Mouse (Mus musculus) regulatory T cell (primary cell): ENCODE measurements around the gene Sec16b.

Experiments used
- in situ Hi-C: fragments of 300-600 bp; cut with MboI, MseI; formaldehyde crosslinking; loops from one replicate; pipeline ENCODE4 v1.15.1; 2025; ENCODE audit warnings: high pct_unique_total_duplicates

Gene Sec16b

DNA sequence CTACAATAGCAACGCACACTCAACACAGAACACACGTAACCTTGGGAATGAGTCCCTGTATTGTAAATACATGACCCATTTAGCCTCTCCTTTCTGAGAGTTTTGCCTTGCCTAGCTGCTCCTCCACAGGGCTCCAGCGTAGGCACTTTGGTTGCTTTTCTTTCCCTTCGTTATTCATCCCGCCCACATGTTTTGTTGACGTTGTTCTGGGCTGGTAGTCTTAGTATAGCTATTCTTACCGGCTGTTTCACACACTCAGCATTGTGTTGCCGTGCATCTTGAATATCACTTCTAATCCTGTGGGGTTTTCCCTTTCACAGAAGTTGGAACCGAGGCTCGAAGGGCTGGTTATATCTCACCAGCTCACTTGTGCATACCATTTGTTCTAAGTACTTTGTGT is 49.2 kb downstream of the Sec16b start:
- in situ Hi-C loops = loop anchor here (5.0 to 10.0 kb wide), 2 partner anchors 1397 to 1579 kb away; no protein-coding TSS in a partner anchor

DNA sequence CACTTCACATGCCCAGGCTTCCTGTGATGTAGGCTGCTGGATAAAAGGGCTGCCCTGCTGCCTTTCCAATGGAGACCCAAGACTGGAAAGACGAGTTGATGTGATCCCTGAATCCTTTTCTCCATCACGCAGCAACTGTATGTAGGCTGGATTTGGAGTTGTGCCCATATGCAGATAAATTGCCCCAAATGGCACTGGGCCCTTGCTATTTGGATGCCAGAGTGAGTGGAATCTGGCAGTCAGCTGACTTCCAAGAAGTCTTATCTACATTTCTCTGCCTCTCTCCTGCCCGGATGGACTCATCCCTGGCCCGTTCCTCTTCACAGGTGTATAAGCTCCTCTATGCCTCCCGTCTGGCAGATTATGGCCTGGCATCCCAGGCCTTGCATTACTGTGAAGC is 49.9 kb downstream of the Sec16b start:
- in situ Hi-C loops = loop anchor here (5.0 to 10.0 kb wide), 2 partner anchors 1396 to 1578 kb away; no protein-coding TSS in a partner anchor

DNA sequence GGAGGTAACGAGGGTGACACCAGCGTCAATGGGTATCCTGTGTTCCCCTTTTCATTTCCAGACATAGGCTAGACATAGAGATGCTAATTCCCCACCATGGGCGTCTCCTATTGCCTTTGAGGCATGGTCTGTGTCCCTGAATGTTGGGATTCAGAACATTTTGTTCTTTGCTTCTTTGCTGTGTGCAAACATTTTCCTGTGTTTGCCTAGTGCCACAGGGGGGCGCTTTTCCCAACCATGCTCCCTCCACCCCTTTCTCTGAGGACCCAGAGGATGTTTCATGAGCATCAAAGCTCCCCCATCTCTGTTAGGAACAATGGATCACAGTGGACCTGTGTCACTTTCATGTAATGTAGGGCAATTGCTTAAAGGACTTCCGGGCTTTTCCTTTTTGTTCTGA is 51.6 kb downstream of the Sec16b start:
- in situ Hi-C loops = loop anchor here (5.0 to 10.0 kb wide), 2 partner anchors 1394 to 1577 kb away; no protein-coding TSS in a partner anchor

DNA sequence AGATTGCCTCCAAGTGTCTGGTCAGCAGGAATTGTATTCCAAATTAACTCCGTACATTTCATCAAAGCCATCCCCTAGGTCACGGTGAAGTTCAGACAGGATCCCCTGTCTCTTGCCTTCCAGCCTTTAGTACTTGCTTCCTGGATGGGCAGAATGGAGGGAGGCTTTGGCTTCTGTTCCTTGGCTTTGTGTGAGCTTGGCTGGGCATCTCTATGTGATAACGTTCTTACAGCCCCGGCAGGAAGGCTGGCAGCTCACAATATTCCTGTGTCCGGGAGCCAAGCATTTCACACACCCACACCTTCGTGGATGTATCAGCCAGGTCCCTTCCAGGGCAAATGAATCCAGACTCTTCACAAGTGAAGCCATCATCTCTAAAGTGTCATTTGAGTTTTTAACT is 53.5 kb downstream of the Sec16b start:
- in situ Hi-C loops = loop anchor here (5.0 to 10.0 kb wide), 2 partner anchors 1392 to 1575 kb away; no protein-coding TSS in a partner anchor

DNA sequence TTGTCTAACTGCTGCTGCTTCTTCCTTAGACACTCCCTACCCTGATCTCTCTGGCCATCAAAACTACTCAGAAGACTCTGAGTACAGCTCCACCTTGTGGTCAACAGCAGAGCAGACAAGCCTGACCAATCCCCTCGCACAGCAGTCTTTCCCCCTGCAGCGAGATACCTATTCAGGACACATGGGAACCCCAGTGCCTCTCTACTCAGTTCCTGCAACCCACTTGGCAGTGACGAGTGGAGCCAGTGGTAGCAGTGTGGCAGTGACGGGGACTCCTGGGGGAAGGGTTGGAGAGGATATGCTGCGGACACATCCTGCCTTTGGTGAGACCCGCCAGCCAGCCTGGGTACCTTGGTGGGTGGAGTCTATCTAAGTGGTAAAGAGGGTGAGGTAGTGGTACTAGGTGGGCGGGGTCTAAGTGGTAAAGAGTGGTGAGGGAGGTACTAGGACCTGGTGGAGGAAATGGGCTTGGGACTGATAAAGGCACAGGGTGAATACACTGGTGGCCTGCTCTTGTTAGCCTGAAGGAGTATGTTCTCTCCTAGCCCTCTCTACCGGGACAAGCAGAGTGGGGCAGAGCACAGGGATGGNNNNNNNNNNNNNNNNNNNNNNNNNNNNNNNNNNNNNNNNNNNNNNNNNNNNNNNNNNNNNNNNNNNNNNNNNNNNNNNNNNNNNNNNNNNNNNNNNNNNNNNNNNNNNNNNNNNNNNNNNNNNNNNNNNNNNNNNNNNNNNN is 54.3 kb downstream of the Sec16b start:
- in situ Hi-C loops = no loop called here

DNA sequence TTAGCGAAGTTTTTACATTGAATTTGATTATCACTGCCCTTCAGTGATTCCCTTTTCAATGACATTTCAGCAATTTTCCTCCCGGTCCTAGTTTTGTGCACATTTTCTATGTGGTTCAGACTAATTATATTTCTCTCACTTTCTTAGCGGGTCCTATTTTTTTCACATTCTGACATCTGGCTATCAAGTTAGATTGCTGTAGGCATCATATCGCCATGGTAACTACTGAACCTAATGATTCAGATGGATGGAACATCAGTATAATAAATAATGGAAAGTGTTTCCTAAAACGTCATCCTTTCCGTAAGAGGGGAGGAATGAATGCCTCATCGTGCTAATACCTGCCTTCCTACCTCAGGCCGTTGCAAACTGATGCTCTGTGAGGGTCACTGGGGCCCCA is 61.3 kb downstream of the Sec16b start:
- in situ Hi-C loops = no loop called here

DNA sequence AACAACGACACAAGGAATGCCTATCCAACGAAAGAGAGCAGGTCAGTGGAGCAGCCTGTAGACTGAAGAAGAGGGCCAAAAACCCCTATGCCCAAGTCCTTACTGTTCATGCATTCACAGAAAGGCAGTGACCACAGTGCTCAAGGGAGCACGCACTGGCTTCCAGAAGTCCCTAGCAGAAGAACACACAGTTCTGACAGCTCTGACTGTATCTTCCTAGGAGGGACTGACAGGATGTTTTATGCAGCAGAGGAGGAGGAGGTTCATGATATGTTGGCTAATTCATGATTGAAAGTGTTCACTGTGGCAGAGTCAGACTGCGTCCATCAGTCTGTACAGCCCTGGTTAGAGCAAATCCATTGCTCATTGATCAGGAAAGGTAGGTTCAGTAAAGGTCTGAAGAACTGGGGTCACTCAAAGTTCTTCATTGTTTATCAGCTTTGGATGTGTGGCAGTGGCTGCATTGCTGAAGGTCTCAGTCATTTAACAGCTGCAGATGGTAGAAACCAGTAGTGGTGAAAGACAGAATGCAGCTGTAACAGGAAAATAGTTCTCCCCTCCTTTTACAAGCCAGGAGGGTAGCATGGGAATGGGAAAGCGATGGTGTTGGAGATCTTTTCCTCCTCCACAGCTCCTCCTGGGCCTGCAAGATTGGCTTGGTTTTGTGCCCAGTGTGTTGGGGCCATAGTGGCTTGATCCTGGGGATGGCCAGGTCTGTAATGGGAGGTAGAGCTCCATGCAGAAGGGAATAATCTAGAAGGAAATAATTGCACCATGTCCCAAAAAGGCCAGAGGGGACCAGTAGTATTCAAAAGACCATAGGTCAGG is 62.9 kb downstream of the Sec16b start:
- in situ Hi-C loops = no loop called here

DNA sequence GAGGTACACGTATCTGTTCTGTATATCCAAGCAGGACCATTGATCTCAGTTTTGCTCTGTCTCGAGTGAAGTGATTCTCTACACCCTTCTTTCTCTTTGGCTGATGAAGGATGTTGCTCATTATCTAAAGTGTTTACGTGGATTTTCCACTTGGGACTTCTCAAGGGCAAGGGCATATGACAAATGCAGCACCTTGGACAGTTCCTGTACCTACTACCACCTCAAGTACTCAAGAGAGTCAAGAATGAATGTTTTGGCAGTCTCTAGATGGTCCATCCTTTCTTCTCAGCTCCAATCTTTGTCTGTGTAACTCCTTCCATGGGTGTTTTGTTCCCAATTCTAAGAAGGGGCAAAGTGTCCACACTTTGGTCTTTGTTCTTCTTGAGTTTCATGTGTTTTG is 68.8 kb downstream of the Sec16b start:
- in situ Hi-C loops = no loop called here

DNA sequence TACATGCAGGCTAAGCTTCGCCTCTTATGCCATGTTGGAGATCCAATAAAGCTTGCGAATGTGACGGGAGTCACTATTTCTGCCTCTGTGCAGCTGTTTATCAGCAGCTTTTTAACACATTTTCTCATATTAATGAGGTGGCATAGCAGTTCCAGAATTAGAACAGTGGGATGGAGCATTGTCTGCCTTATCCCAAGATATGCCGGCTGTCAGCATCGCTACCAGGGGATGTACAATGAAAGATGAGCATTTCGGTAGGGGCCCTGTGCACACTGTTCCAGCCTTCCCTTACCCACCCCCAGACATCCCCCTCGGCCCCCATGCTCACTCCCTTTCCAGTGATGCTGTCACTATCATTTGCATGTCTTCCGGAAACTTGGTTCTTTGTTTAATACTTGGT is 71.8 kb downstream of the Sec16b start:
- in situ Hi-C loops = no loop called here

DNA sequence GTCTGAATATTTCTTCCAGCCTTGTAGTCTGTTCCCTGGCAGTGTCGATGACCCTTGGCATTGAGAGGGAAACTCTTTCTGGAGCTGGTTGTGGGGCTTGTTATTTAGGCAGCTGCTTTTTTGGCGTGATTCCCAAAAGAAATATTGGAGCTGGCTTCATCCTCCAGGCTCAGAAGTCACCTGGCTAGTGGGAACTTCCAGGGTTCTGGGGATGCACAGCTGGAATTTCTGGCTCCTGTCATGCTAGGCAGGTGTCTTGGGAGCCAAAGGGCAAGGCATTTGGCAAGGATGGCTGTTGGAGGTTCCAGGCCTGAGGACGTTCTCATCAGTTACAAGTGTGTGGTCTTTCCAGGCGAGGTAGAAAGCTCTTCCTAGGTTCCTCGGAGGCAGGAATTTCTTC is 80.0 kb downstream of the Sec16b start:
- in situ Hi-C loops = no loop called here

DNA sequence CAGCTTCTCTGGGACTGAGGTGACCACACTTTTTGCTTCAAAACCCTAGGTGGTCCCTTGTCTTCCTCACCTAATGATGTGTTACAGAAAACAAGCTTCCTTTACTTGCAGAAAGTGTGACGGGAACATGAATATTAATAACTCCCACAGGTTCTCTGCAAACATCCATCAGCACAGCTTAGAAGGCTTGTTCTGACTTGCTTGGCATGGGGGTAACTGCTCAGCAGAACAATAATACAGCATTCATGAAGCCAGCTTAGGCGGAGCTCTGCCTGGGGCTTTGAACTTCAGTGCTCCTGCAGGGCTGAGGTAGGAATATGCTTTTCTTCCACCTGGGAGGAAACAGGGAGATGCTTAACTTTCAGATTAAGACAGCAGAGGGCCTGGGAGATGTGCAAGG is 85.5 kb downstream of the Sec16b start:
- in situ Hi-C loops = no loop called here

DNA sequence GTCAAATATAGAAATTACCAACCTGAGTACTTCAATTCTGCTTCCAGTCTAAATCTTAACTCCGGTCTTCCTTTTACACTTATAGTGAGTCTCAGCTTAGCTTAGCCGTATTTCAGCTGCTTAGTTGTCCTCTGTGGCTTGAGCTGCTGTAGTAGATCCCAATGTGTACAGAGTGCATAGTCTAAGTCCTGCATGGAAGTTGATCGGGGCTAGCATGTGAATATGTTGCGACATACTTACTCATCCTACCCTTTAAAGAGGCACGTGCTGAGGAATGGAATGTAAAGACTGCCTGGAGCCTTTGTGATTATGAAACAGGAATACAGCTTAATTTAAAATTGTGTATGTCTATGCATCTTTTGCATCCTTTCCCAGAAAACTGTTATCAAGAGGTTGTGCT is 88.0 kb downstream of the Sec16b start:
- in situ Hi-C loops = no loop called here

DNA sequence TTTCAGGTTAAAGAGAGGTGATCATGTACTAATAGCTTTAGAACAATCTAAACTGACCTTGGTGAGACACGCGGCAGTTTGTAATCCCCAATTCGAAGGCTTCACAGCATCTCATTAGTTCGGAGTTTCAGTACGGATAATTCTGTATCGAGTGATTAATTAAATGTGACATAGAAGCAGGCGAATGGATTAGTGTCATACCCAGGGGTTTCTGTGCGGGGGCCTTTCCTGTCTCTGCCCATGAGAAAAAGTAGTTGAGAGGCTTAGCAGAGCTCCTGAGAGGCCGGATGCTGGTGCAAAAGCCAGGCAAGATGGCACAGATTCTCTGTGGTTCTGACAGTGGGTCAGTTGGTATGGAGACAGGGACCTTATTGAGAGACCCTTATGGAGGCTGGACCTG is 88.6 kb downstream of the Sec16b start:
- in situ Hi-C loops = no loop called here

DNA sequence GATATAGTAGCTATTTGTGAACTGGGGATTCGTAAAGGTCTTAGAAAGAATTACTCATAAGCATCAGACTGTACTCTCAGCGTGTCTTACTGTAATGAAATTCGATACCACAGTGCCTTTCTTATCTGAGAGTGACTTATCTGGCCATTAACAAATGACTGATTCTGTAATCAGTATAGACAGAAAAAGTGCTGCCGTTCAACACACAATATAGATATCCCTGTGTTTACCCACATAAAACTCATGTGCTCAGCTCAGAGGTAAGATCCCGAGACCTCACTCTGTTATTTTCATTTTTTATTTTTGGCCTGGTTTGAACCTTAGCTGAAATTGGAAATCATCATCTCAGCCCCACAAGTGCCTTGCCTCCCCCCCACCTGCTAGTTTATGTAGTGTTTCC is 98.0 kb downstream of the Sec16b start:
- in situ Hi-C loops = no loop called here
